Mouse (Mus musculus) erythroblast, embryonic 14.5 days (primary cell): ENCODE data around the gene Prss43.

Source experiments
- GATA1 ChIP-seq: IDR thresholded peaks from 2 replicates; pipeline ENCODE4 v1.6.1; 2012; ENCODE audit warnings: low read length, inconsistent platforms, mixed read lengths
- TAL1 ChIP-seq: IDR thresholded peaks from 3 replicates; pipeline ENCODE4 v1.6.1; 2012; ENCODE audit warnings: low read length, inconsistent platforms, mixed read lengths

DNA sequence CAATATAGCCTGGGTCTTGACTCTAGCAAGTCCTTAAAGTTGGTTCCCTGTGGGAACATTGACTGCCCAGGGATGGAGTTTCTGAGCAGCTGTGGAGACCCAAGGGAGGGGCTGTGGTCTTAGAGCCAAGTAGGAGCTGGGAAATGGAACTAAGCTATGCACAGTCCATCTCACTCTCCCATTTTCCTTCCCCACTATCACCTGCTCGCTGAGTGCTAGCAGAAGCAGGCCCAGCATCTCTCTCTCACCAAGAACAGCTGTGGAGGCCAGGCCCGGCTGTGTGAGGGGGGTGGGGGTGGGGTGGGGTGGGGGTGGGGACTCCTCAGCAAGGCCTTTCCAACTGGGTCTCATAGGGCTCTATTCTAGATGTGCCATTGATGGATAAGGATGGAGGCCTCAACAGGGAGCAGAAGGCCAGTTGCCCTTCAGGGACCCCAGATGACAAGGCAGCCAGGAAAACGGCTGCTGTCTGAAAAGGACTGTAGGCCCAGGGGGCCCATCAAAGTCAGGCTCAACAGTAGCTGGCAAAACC is 48.2 kb downstream of the Prss43 start:
- TF ChIP-seq GATA1 (no peak), TAL1 (no peak)
